Mouse (Mus musculus) intestine, postnatal 0 days (tissue): Measurements from ENCODE around the gene Ren1. TPM values are rescaled to one million over a fixed set of nuclear protein-coding genes. Genes with fewer than 3 reads are reported as not detected.

Experiments used
- ATAC-seq: fragments of 200-750 bp; cut with Nextera tagmentation; 2 replicates; pipeline ENCODE4 v1.8.0; 2017; ENCODE audit warnings: mild to moderate bottlenecking, moderate TSS enrichment, moderate library complexity
- H3K27ac ChIP-seq: fragments of 300-500 bp; sonication (generic); 2 replicates; pipeline ENCODE4 v1.5.1; 2014; ENCODE audit warnings: mild to moderate bottlenecking, low read depth, low read length, moderate library complexity
- H3K27me3 ChIP-seq: fragments of 300-500 bp; sonication (generic); replicated peaks from 2 replicates; pipeline ENCODE4 v1.6.1; 2014; ENCODE audit warnings: low read length, mixed read lengths; ENCODE audit not compliant: control insufficient read depth, insufficient read depth
- H3K36me3 ChIP-seq: fragments of 300-500 bp; sonication (generic); 2 replicates; pipeline ENCODE4 v1.6.1; 2014; ENCODE audit warnings: mild to moderate bottlenecking, moderate library complexity; ENCODE audit not compliant: control insufficient read depth, insufficient read depth
- H3K4me1 ChIP-seq: fragments of 300-500 bp; sonication (generic); replicated peaks from 2 replicates; pipeline ENCODE4 v1.6.1; 2014; ENCODE audit warnings: antibody characterized with exemption, low read length, mixed read lengths; ENCODE audit not compliant: control insufficient read depth, insufficient read depth
- H3K4me2 ChIP-seq: fragments of 300-500 bp; sonication (generic); replicated peaks from 2 replicates; pipeline ENCODE4 v1.6.1; 2014; ENCODE audit warnings: low read depth, mild to moderate bottlenecking, moderate library complexity
- H3K4me3 ChIP-seq: fragments of 300-500 bp; sonication (generic); 2 replicates; pipeline ENCODE4 v1.5.1; 2014; ENCODE audit warnings: low read depth, low read length
- H3K9ac ChIP-seq: fragments of 300-500 bp; sonication (generic); 2 replicates; pipeline ENCODE4 v1.6.1; 2014; ENCODE audit warnings: mild to moderate bottlenecking, low read depth, low read length
- H3K9me3 ChIP-seq: fragments of 300-500 bp; sonication (generic); 2 replicates; pipeline ENCODE4 v1.6.1; 2016; ENCODE audit warnings: mixed run types; ENCODE audit not compliant: control insufficient read depth
- CTCF ChIP-seq: sonication (generic); IDR thresholded peaks from 2 replicates; pipeline ENCODE4 v1.5.1; 2016; ENCODE audit warnings: low read depth, mild to moderate bottlenecking, control low read depth, antibody characterized with exemption, moderate library complexity
- WGBS: fragments of 180-500 bp; shearing (Covaris S2); extraction: QIAGEN DNeasy Blood & Tissue Kit; methylation state at CpG from one replicate; pipeline ENCODE4 v1.1.7; 2014; 5-methylcytosine and 5-hydroxymethylcytosine counted together
- polyA plus RNA-seq: library from polyadenylated mRNA; unstranded; fragments of >200 nt; fragmentation: Nextera tagmentation; extraction: Ambion mirVana; gene quantifications from 2 replicates; pipeline ENCODE4 v1.2.1, GENCODE M21; 2015

Ren1 gene
- polyA plus RNA-seq, 1 experiment from 2014 or later, result 4.3 TPM

DNA sequence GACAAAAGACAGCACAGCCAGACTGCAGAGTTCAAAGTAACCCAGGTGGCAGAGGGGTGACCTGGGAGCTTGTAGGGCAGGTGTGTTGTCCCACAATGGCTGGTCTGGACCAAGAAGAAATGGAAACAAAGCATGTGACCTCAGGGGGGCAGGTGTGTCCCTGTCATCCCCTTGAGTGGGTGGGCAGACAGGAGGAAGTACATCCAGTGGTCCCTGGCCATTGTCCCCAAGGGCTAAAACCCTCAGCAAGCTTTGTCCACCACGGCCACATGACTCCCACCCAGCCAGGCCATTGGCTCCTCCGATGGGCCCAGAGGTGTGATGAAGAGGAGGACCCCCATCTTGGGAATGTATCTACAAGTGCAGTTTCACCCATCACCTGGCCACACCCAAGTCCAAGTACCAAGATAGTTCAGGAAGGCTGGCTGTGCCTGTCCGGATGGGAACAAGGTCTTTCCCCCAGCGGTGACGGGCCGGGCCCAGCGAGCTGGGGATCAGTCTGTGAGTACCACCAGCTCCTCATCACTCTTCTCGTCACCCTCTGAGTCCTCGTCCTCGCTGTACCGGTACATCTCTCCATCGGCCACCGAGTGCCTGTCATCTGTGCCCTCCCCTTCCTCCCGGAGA is 33.0 kb downstream of the Ren1 start:
- Histone ChIP-seq H3K36me3 (peaks cover 55% of the 10 kb centered on the region), H3K9ac (no peak overlapping the region), H3K4me1 (no peaks in the 10 kb centered on the region), H3K9me3 (no peaks in the 10 kb centered on the region), H3K4me2 (no peak overlapping the region), H3K4me3 (no peak overlapping the region), H3K27me3 (no peaks in the 10 kb centered on the region), H3K27ac (no peak overlapping the region)
- 90% methylated on average over 14 of the region's 14 CpGs for WGBS
- ATAC-seq, result no peak
- TF ChIP-seq CTCF, result no peak

DNA sequence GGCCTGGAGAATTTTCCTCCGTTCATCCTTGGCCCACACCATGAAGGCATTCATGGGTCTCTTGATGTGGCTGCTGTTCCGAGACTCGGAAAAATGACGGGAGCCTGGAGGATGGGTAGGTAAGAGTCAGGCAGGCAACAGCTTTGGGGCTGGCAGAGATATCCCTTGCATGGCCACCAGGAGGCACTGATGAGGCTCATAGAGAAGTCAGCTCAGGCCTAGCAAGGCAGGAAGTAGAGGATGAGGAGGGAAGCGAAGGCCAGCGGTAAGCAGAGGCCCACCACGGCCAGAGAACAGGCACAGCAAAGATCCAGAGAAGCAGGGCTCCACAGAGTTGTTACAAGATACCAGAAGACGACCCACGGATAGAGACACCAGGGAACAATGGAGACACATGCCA is 35.2 kb downstream of the Ren1 start:
- Histone ChIP-seq H3K27me3 (no peaks in the 10 kb centered on the region), H3K4me1 (no peaks in the 10 kb centered on the region), H3K9me3 (no peaks in the 10 kb centered on the region), H3K4me2 (0 out of 2 replicates have a peak overlapping the region, but pooled peaks have one; percentile 6), H3K36me3 (peaks cover 76% of the 10 kb centered on the region), H3K9ac (no peak overlapping the region), H3K27ac (no peak overlapping the region), H3K4me3 (no peak overlapping the region)
- no peak for ATAC-seq
- 41% methylated on average over 9 of the region's 9 CpGs for WGBS
- peak; percentile 94 for TF ChIP-seq CTCF

DNA sequence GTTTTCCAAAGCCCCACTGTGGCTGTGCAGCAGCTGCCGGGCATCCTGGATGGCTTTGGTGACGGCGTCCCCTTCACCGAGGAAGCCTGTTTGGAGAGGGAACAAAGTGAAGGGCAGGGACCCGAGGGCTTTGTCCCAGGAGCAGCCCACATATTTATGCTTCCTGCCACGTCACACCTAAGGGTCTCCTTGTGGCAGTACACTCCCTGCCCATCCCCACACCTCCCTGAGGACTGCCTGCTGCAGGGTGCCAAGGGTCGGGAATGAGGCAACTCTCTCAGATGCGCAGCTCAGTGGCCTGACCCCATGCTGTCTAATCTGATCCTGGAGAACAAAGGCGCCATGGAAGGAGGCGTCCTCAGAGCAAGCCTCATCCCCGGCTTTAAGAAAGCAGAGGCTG is 35.9 kb downstream of the Ren1 start:
- Histone ChIP-seq H3K9ac (no peak overlapping the region), H3K36me3 (peaks cover 82% of the 10 kb centered on the region), H3K27me3 (no peaks in the 10 kb centered on the region), H3K27ac (no peak overlapping the region), H3K4me3 (no peak overlapping the region), H3K9me3 (no peaks in the 10 kb centered on the region), H3K4me1 (no peaks in the 10 kb centered on the region), H3K4me2 (no peak overlapping the region)
- TF ChIP-seq CTCF, result no peak
- WGBS, result 78% methylated on average over 11 of the region's 11 CpGs
- no peak for ATAC-seq

DNA sequence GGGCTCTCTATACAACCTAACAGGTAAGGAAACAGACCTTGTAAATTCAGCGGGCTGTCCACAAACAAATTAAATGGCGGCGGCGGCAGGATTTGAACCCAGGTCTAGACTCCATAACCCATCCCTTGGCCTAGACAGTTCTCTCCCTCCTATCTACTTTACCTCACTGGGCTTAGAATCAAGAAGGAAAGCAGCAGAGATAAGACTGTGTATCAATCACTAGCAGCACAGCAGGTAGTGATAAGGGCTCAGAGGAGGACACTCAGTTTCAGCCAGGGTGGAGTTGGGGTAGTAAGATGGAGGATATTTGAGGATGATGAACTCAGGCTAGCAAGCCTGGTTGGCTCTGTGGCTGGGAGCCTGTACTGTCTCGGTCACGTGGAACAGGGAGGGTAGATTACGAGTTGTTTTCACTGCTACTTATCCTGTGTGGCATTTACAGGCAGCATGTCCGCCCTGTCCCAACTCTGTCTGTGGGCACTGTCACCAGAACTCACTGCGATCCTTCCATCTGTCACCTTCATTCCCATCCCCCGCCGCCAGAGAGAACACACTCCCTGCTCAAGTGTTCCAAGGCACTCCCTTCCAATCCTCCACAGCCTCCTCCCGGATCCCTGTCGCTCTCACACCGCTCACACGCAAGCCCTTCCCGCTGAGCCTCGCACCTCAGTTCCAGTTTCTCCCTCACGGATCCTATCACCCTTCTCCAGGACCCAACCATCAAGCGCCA is 37.4 kb downstream of the Ren1 start:
- no peak for ATAC-seq
- H3K4me3 ChIP-seq, result no peak overlapping the region
- TF ChIP-seq CTCF, result no peak
- WGBS, result 70% methylated on average over 19 of the region's 19 CpGs
- no peaks in the 10 kb centered on the region for H3K4me1 ChIP-seq
- no peak overlapping the region for H3K9ac ChIP-seq
- no peak overlapping the region for H3K4me2 ChIP-seq
- H3K9me3 ChIP-seq, result no peaks in the 10 kb centered on the region
- H3K27ac ChIP-seq, result no peak overlapping the region
- peaks cover 96% of the 10 kb centered on the region for H3K36me3 ChIP-seq
- H3K27me3 ChIP-seq, result no peaks in the 10 kb centered on the region

DNA sequence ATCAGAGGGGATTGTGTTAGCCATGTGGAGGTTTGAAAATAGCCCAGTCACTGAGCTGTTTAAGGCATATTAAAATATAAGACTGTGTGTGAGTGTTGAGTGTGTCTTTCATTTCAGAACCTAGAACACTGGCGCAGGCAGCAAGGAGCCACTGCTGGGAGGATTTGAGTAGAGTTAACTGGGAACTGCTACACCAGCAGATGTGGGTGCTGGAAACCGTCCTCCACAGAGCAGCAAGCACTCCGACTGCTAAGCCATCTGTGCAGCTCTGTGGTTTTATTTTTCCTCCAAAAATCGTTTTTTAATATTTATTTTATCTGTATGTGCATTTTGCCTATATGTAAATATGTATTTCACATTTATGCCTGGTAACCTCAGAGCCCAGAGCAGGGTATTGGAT is 44.4 kb downstream of the Ren1 start:
- Histone ChIP-seq H3K27me3 (no peaks in the 10 kb centered on the region), H3K9ac (no peak overlapping the region), H3K4me2 (no peak overlapping the region), H3K27ac (no peak overlapping the region), H3K36me3 (peaks cover 33% of the 10 kb centered on the region), H3K4me3 (no peak overlapping the region), H3K4me1 (0 out of 2 replicates have a peak, but pooled peaks cover 3% of the 10 kb centered on the region), H3K9me3 (no peaks in the 10 kb centered on the region)
- ATAC-seq, result no peak
- no peak for TF ChIP-seq CTCF
- 74% methylated on average over 4 of the region's 4 CpGs for WGBS

DNA sequence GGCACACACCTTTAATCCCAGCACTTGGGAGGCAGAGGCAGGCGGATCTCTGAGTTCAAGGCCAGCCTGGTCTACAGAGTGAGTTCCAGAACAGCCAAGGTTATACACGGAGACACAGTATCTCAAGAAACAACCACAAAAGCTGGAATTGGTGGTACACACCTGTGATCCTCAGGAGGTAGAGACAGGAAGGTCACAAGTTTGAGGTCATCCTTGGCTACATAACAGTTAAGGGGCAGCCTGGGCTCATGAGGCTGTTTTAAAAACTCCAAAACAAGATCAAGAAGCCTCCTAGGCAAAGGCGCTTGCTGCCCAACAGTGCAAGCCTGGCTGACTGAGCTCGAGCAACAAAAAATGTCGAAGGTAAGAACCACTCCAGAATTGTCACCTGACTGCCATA is 46.4 kb downstream of the Ren1 start:
- H3K9ac ChIP-seq, result no peak overlapping the region
- H3K4me3 ChIP-seq, result no peak overlapping the region
- no peaks in the 10 kb centered on the region for H3K9me3 ChIP-seq
- WGBS, result 96% methylated on average over 5 of the region's 5 CpGs
- no peak for ATAC-seq
- no peak overlapping the region for H3K27ac ChIP-seq
- no peaks in the 10 kb centered on the region for H3K27me3 ChIP-seq
- TF ChIP-seq CTCF, result no peak
- no peak overlapping the region for H3K4me2 ChIP-seq
- peaks cover 9% of the 10 kb centered on the region; the same call in 1 of the 2 replicates for H3K4me1 ChIP-seq
- peaks cover 14% of the 10 kb centered on the region for H3K36me3 ChIP-seq
